Mouse (Mus musculus) CH12.LX (cell line): ENCODE data around the gene Slc45a3.

Experiments used
- EP300 ChIP-seq: IDR thresholded peaks from 2 replicates; pipeline ENCODE4 v1.6.1; 2011; ENCODE audit warnings: low read length, improper control_type of control experiment
- ETS1 ChIP-seq: conservative IDR thresholded peaks from 2 replicates; pipeline ENCODE4 v1.6.1; 2012; ENCODE audit warnings: low read depth, mild to moderate bottlenecking, inconsistent platforms, low read length, improper control_type of control experiment, moderate library complexity
- MEF2A ChIP-seq: IDR thresholded peaks from 2 replicates; pipeline ENCODE4 v1.6.1; 2014; ENCODE audit warnings: low read depth, mild to moderate bottlenecking, inconsistent platforms, low read length, improper control_type of control experiment, borderline replicate concordance
- NRF1 ChIP-seq: IDR thresholded peaks from 2 replicates; pipeline ENCODE4 v1.6.1; 2014; ENCODE audit warnings: low read depth, mild to moderate bottlenecking, inconsistent platforms, low read length, improper control_type of control experiment, moderate library complexity
- POLR2AphosphoS2 ChIP-seq: IDR thresholded peaks from 2 replicates; pipeline ENCODE4 v1.6.1; 2011; ENCODE audit warnings: low read depth, low read length, improper control_type of control experiment

DNA sequence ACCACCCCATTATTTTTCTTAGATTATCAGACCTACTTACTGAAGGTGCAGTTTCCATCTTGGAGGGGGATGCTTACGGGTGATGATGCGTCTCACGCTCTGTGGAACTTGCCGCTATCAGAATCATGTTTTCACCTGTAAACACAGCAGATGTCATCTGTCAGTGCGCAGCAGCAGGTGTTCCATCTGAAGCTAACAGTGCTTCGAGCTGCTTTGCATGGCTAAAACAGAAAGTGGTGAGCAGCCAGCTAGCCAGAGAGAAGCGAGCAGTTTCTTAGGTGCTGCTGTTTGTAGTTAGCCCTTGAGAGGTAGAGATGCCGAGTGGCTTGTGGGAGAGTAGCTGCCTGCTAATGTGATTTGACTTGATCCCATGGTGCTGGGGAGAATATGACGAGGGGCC is 65.6 kb downstream of the Slc45a3 start:
- TF ChIP-seq POLR2AphosphoS2 = no peak
- TF ChIP-seq MEF2A = peak; percentile 33; the same call in 1 of the 2 replicates
- peak; percentile 74 for TF ChIP-seq ETS1
- TF ChIP-seq EP300 = peak; percentile 69
- peak; percentile 68 for TF ChIP-seq NRF1
